Mouse (Mus musculus) lung, adult 18-20 months (tissue): ENCODE data around the gene Myh14.
"Not testable (repeated sequence)": the region's sequence is repeated elsewhere in the genome, so short reads cannot be mapped to it uniquely, and the experiment has no call there.

ENCODE experiments used
- DNase-seq, 2 experiments: peaks; one replicate each; pipeline ENCODE4 v3.0.0; 2022; ENCODE audit warnings: mixed read lengths in 2 of 2

Myh14 gene

GRCm38 (mm10) chr7:44670803-44671202 lies at the start of gene Myh14:
TSS of gene Myh14 (minus strand) at chr7:44670843.
- peak; percentile 94 to 96 for DNase-seq

GRCm38 (mm10) chr7:44709881-44710280 lies 39.2 kb upstream of the Myh14 start:
- no peak for DNase-seq

GRCm38 (mm10) chr7:44708574-44708973 lies 37.9 kb upstream of the Myh14 start, which contains the start of gene Izumo2:
TSS of gene Izumo2 (plus strand) at chr7:44708742.
- no peak for DNase-seq

GRCm38 (mm10) chr7:44708093-44708492 lies 37.5 kb upstream of the Myh14 start:
- not testable (repeated sequence) for DNase-seq

GRCm38 (mm10) chr7:44707169-44707675 lies 36.6 kb upstream of the Myh14 start:
- no peak for DNase-seq

- DNase-seq = no peak
These were observed 35.7 kb upstream of the Myh14 start for GRCm38 (mm10) chr7:44706322-44706721.

GRCm38 (mm10) chr7:44705086-44705485 lies 34.4 kb upstream of the Myh14 start:
- no peak for DNase-seq

GRCm38 (mm10) chr7:44704363-44704762 lies 33.7 kb upstream of the Myh14 start:
- DNase-seq = peak; percentile 49 to 64

GRCm38 (mm10) chr7:44702985-44703384 lies 32.3 kb upstream of the Myh14 start:
- DNase-seq = peak in 1 of 2 experiments; percentile 18

GRCm38 (mm10) chr7:44701921-44702320 lies 31.3 kb upstream of the Myh14 start:
- peak; percentile 48 to 70 for DNase-seq

- no peak for DNase-seq
These were observed 27.3 kb upstream of the Myh14 start for GRCm38 (mm10) chr7:44697980-44698379.

- DNase-seq = peak; percentile 88 to 92
These were observed 26.6 kb upstream of the Myh14 start for GRCm38 (mm10) chr7:44697191-44697710.

- DNase-seq = peak; percentile 51 to 70
These were observed 24.6 kb upstream of the Myh14 start for GRCm38 (mm10) chr7:44695223-44695622.

GRCm38 (mm10) chr7:44693427-44694175 lies 23.0 kb upstream of the Myh14 start:
- DNase-seq = peak; percentile 30 to 66

- no peak for DNase-seq
These were observed 18.7 kb upstream of the Myh14 start for GRCm38 (mm10) chr7:44689331-44689730.

GRCm38 (mm10) chr7:44688890-44689289 lies 18.2 kb upstream of the Myh14 start:
- no peak for DNase-seq

GRCm38 (mm10) chr7:44685531-44686402 lies 15.1 kb upstream of the Myh14 start:
- peak; percentile 87 to 91 for DNase-seq

GRCm38 (mm10) chr7:44683656-44684055 lies 13.0 kb upstream of the Myh14 start:
- peak; percentile 91 to 94 for DNase-seq

- DNase-seq = peak; percentile 60 to 66
These were observed 6.0 kb upstream of the Myh14 start for GRCm38 (mm10) chr7:44676611-44677010.

GRCm38 (mm10) chr7:44676126-44676525 lies 5.5 kb upstream of the Myh14 start:
- no peak for DNase-seq

- no peak for DNase-seq
These were observed 4.5 kb upstream of the Myh14 start for GRCm38 (mm10) chr7:44675171-44675570.

- no peak for DNase-seq
These were observed 3.9 kb upstream of the Myh14 start for GRCm38 (mm10) chr7:44674511-44674910.

- DNase-seq = peak in 1 of 2 experiments; percentile 58
These were observed 1.6 kb upstream of the Myh14 start for GRCm38 (mm10) chr7:44672193-44672592.
